Mouse (Mus musculus): ENCODE data around the gene Ccnd3. TPM values are rescaled to one million over a fixed set of nuclear protein-coding genes. Genes with fewer than 3 reads are reported as not detected.
A peak's percentile ranks its signal among the peaks of the same experiment; 100 is the strongest.
"Not testable (repeated sequence)": the region's sequence is repeated elsewhere in the genome, so short reads cannot be mapped to it uniquely, and the experiment has no call there.

Gene Ccnd3
- polyA plus RNA-seq, 1 experiment from 2014 or later, result 331 TPM

- Histone ChIP-seq H3K4me2 (ENCODE audit: low read depth, low read length) (peak overlapping the region; percentile 72), H3K27me3 (ENCODE audit: control insufficient read depth, insufficient read depth, low read depth, low read length) (no peaks in the 10 kb centered on the region), H3K9ac (ENCODE audit: low read depth, low read length) (peak overlapping the region; percentile 78), H3K36me3 (ENCODE audit: control insufficient read depth, insufficient read depth) (peaks cover 37% of the 10 kb centered on the region), H3K9me3 (replicated peaks; ENCODE audit: control insufficient read depth, low read length) (no peaks in the 10 kb centered on the region), H3K27ac (ENCODE audit: low read length) (peak overlapping the region; percentile 95), H3K4me1 (ENCODE audit: control insufficient read depth, low read depth, low read length) (peaks cover 72% of the 10 kb centered on the region), H3K4me3 (ENCODE audit: low read depth, low read length) (peak overlapping the region; percentile 69)
- ATAC-seq (ENCODE audit: low read depth), result peak; percentile 72
- WGBS (ENCODE audit: insufficient replicate concordance), result 3% methylated on average over 21 of the region's 21 CpGs
Observed at GRCm38 (mm10) chr17:47595248-47596161, 90.7 kb downstream of the Ccnd3 start.

GRCm38 (mm10) chr17:47596162-47596838 is 91.4 kb downstream of the Ccnd3 start:
- H3K4me2 ChIP-seq (ENCODE audit: low read depth, low read length), result peak overlapping the region; percentile 72
- H3K4me3 ChIP-seq (ENCODE audit: low read depth, low read length), result peak overlapping the region; percentile 69
- no peaks in the 10 kb centered on the region for H3K27me3 ChIP-seq (ENCODE audit: control insufficient read depth, insufficient read depth, low read depth, low read length)
- H3K4me1 ChIP-seq (ENCODE audit: control insufficient read depth, low read depth, low read length), result peaks cover 68% of the 10 kb centered on the region
- peaks cover 40% of the 10 kb centered on the region for H3K36me3 ChIP-seq (ENCODE audit: control insufficient read depth, insufficient read depth)
- peak overlapping the region; percentile 95 for H3K27ac ChIP-seq (ENCODE audit: low read length)
- peak overlapping the region; percentile 78 for H3K9ac ChIP-seq (ENCODE audit: low read depth, low read length)
- 26% methylated on average over 6 of the region's 6 CpGs for WGBS (ENCODE audit: insufficient replicate concordance)
- H3K9me3 ChIP-seq (replicated peaks; ENCODE audit: control insufficient read depth, low read length), result no peaks in the 10 kb centered on the region
- ATAC-seq (ENCODE audit: low read depth), result no peak

GRCm38 (mm10) chr17:47596839-47597164 is 92.0 kb downstream of the Ccnd3 start:
- peaks cover 63% of the 10 kb centered on the region for H3K4me1 ChIP-seq (ENCODE audit: control insufficient read depth, low read depth, low read length)
- ATAC-seq (ENCODE audit: low read depth), result no peak
- H3K4me3 ChIP-seq (ENCODE audit: low read depth, low read length), result peak overlapping the region; percentile 69
- no peaks in the 10 kb centered on the region for H3K27me3 ChIP-seq (ENCODE audit: control insufficient read depth, insufficient read depth, low read depth, low read length)
- 36% methylated on average over 5 of the region's 5 CpGs for WGBS (ENCODE audit: insufficient replicate concordance)
- peaks cover 45% of the 10 kb centered on the region for H3K36me3 ChIP-seq (ENCODE audit: control insufficient read depth, insufficient read depth)
- peak overlapping the region; percentile 78 for H3K9ac ChIP-seq (ENCODE audit: low read depth, low read length)
- H3K9me3 ChIP-seq (replicated peaks; ENCODE audit: control insufficient read depth, low read length), result no peaks in the 10 kb centered on the region
- H3K4me2 ChIP-seq (ENCODE audit: low read depth, low read length), result peak overlapping the region; percentile 72
- H3K27ac ChIP-seq (ENCODE audit: low read length), result peak overlapping the region; percentile 95

- H3K9me3 ChIP-seq (replicated peaks; ENCODE audit: control insufficient read depth, low read length), result no peaks in the 10 kb centered on the region
- H3K27ac ChIP-seq (ENCODE audit: low read length), result peak overlapping the region; percentile 95
- H3K4me1 ChIP-seq (ENCODE audit: control insufficient read depth, low read depth, low read length), result peaks cover 59% of the 10 kb centered on the region
- peaks cover 50% of the 10 kb centered on the region for H3K36me3 ChIP-seq (ENCODE audit: control insufficient read depth, insufficient read depth)
- peak overlapping the region; percentile 69 for H3K4me3 ChIP-seq (ENCODE audit: low read depth, low read length)
- no peak for ATAC-seq (ENCODE audit: low read depth)
- no peaks in the 10 kb centered on the region for H3K27me3 ChIP-seq (ENCODE audit: control insufficient read depth, insufficient read depth, low read depth, low read length)
- peak overlapping the region; percentile 78 for H3K9ac ChIP-seq (ENCODE audit: low read depth, low read length)
- H3K4me2 ChIP-seq (ENCODE audit: low read depth, low read length), result peak overlapping the region; percentile 72
- WGBS (ENCODE audit: insufficient replicate concordance), result 57% methylated on average over 13 of the region's 13 CpGs
Observed at GRCm38 (mm10) chr17:47597261-47597660, 92.4 kb downstream of the Ccnd3 start.

- peak overlapping the region; percentile 95 for H3K27ac ChIP-seq (ENCODE audit: low read length)
- peaks cover 51% of the 10 kb centered on the region for H3K4me1 ChIP-seq (ENCODE audit: control insufficient read depth, low read depth, low read length)
- peak overlapping the region; percentile 72 for H3K4me2 ChIP-seq (ENCODE audit: low read depth, low read length)
- H3K9me3 ChIP-seq (replicated peaks; ENCODE audit: control insufficient read depth, low read length), result no peaks in the 10 kb centered on the region
- H3K27me3 ChIP-seq (ENCODE audit: control insufficient read depth, insufficient read depth, low read depth, low read length), result no peaks in the 10 kb centered on the region
- peak overlapping the region; percentile 69 for H3K4me3 ChIP-seq (ENCODE audit: low read depth, low read length)
- WGBS (ENCODE audit: insufficient replicate concordance), result 20% methylated on average over 10 of the region's 10 CpGs
- H3K9ac ChIP-seq (ENCODE audit: low read depth, low read length), result peak overlapping the region; percentile 78
- H3K36me3 ChIP-seq (ENCODE audit: control insufficient read depth, insufficient read depth), result peaks cover 55% of the 10 kb centered on the region
- peak; percentile 64 for ATAC-seq (ENCODE audit: low read depth)
Observed at GRCm38 (mm10) chr17:47597838-47598579, 93.2 kb downstream of the Ccnd3 start.

GRCm38 (mm10) chr17:47598580-47599304 is 93.9 kb downstream of the Ccnd3 start:
- Histone ChIP-seq H3K4me3 (ENCODE audit: low read depth, low read length) (peak overlapping the region; percentile 23), H3K27ac (ENCODE audit: low read length) (peak overlapping the region; percentile 95), H3K36me3 (ENCODE audit: control insufficient read depth, insufficient read depth) (peaks cover 57% of the 10 kb centered on the region), H3K4me1 (ENCODE audit: control insufficient read depth, low read depth, low read length) (peaks cover 50% of the 10 kb centered on the region), H3K4me2 (ENCODE audit: low read depth, low read length) (peak overlapping the region; percentile 72), H3K9ac (ENCODE audit: low read depth, low read length) (peak overlapping the region; percentile 54)
- ATAC-seq (ENCODE audit: low read depth); H3K9me3 ChIP-seq (replicated peaks; ENCODE audit: control insufficient read depth, low read length); H3K27me3 ChIP-seq (ENCODE audit: control insufficient read depth, insufficient read depth, low read depth, low read length): not testable (repeated sequence)
- WGBS (ENCODE audit: insufficient replicate concordance), result 56% methylated on average over 10 of the region's 10 CpGs

GRCm38 (mm10) chr17:47599511-47600297 is 94.9 kb downstream of the Ccnd3 start:
- Histone ChIP-seq H3K4me1 (ENCODE audit: control insufficient read depth, low read depth, low read length) (peaks cover 50% of the 10 kb centered on the region), H3K4me2 (ENCODE audit: low read depth, low read length) (no peak overlapping the region), H3K9ac (ENCODE audit: low read depth, low read length) (peak overlapping the region; percentile 36; the same call in 1 of the 2 replicates), H3K9me3 (replicated peaks; ENCODE audit: control insufficient read depth, low read length) (no peaks in the 10 kb centered on the region), H3K27ac (ENCODE audit: low read length) (peak overlapping the region; percentile 95), H3K4me3 (ENCODE audit: low read depth, low read length) (no peak overlapping the region), H3K36me3 (ENCODE audit: control insufficient read depth, insufficient read depth) (peaks cover 66% of the 10 kb centered on the region), H3K27me3 (ENCODE audit: control insufficient read depth, insufficient read depth, low read depth, low read length) (no peaks in the 10 kb centered on the region)
- WGBS (ENCODE audit: insufficient replicate concordance), result 65% methylated on average over 11 of the region's 11 CpGs
- ATAC-seq (ENCODE audit: low read depth), result no peak
